Mouse (Mus musculus): ENCODE measurements around the gene Rnf11.
"Not testable (repeated sequence)": the region's sequence is repeated elsewhere in the genome, so short reads cannot be mapped to it uniquely, and the experiment has no call there.

Rnf11 gene

GRCm38 (mm10) chr4:109422436-109422835 is 62.1 kb downstream of the Rnf11 start:
- in situ Hi-C loops (cut with MboI; ENCODE audit: low pct_unique_long_range_greater_than_20kb in 1 of 2, low sequenced_read_pairs in 2 of 2, unreplicated experiment in 1 of 2): no loop called here

- in situ Hi-C loops (cut with MboI; ENCODE audit: low pct_unique_long_range_greater_than_20kb in 1 of 2, low sequenced_read_pairs in 2 of 2, unreplicated experiment in 1 of 2): no loop called here
These were observed 62.9 kb downstream of the Rnf11 start for GRCm38 (mm10) chr4:109421608-109422007.

GRCm38 (mm10) chr4:109420138-109420795 is 64.3 kb downstream of the Rnf11 start:
- in situ Hi-C loops (cut with MboI; ENCODE audit: low pct_unique_long_range_greater_than_20kb in 1 of 2, low sequenced_read_pairs in 2 of 2, unreplicated experiment in 1 of 2): no loop called here

GRCm38 (mm10) chr4:109419563-109419962 is 65.0 kb downstream of the Rnf11 start:
- in situ Hi-C loops (cut with MboI; ENCODE audit: low pct_unique_long_range_greater_than_20kb in 1 of 2, low sequenced_read_pairs in 2 of 2, unreplicated experiment in 1 of 2): no loop called here

GRCm38 (mm10) chr4:109419017-109419416 is 65.5 kb downstream of the Rnf11 start:
- in situ Hi-C loops (cut with MboI; ENCODE audit: low pct_unique_long_range_greater_than_20kb in 1 of 2, low sequenced_read_pairs in 2 of 2, unreplicated experiment in 1 of 2): no loop called here

- in situ Hi-C loops (cut with MboI; ENCODE audit: low pct_unique_long_range_greater_than_20kb in 1 of 2, low sequenced_read_pairs in 2 of 2, unreplicated experiment in 1 of 2): no loop called here
These were observed 66.5 kb downstream of the Rnf11 start for GRCm38 (mm10) chr4:109417998-109418397.

- in situ Hi-C loops (cut with MboI; ENCODE audit: low pct_unique_long_range_greater_than_20kb in 1 of 2, low sequenced_read_pairs in 2 of 2, unreplicated experiment in 1 of 2): no loop called here
These were observed 72.3 kb downstream of the Rnf11 start for GRCm38 (mm10) chr4:109412233-109412632.

GRCm38 (mm10) chr4:109411377-109411967 is 73.1 kb downstream of the Rnf11 start:
- in situ Hi-C loops (cut with MboI; ENCODE audit: low pct_unique_long_range_greater_than_20kb in 1 of 2, low sequenced_read_pairs in 2 of 2, unreplicated experiment in 1 of 2): no loop called here

GRCm38 (mm10) chr4:109410681-109411376 is 73.7 kb downstream of the Rnf11 start:
- in situ Hi-C loops (cut with MboI; ENCODE audit: low pct_unique_long_range_greater_than_20kb in 1 of 2, low sequenced_read_pairs in 2 of 2, unreplicated experiment in 1 of 2): no loop called here

GRCm38 (mm10) chr4:109407701-109408485 is 76.6 kb downstream of the Rnf11 start:
- in situ Hi-C loops (cut with MboI; ENCODE audit: low pct_unique_long_range_greater_than_20kb in 1 of 2, low sequenced_read_pairs in 2 of 2, unreplicated experiment in 1 of 2): no loop called here

- in situ Hi-C loops (cut with MboI; ENCODE audit: low pct_unique_long_range_greater_than_20kb in 1 of 2, low sequenced_read_pairs in 2 of 2, unreplicated experiment in 1 of 2): no loop called here
These were observed 77.4 kb downstream of the Rnf11 start for GRCm38 (mm10) chr4:109407176-109407520.

- in situ Hi-C loops (cut with MboI; ENCODE audit: low pct_unique_long_range_greater_than_20kb in 1 of 2, low sequenced_read_pairs in 2 of 2, unreplicated experiment in 1 of 2): no loop called here
These were observed 77.9 kb downstream of the Rnf11 start, which contains the start of gene Ttc39a for GRCm38 (mm10) chr4:109406486-109407175. Ttc39a (plus strand) TSS chr4:109406623.

GRCm38 (mm10) chr4:109406054-109406485 is 78.5 kb downstream of the Rnf11 start:
- in situ Hi-C loops (cut with MboI; ENCODE audit: low pct_unique_long_range_greater_than_20kb in 1 of 2, low sequenced_read_pairs in 2 of 2, unreplicated experiment in 1 of 2): no loop called here

GRCm38 (mm10) chr4:109405415-109405814 is 79.1 kb downstream of the Rnf11 start:
- in situ Hi-C loops (cut with MboI; ENCODE audit: low pct_unique_long_range_greater_than_20kb in 1 of 2, low sequenced_read_pairs in 2 of 2, unreplicated experiment in 1 of 2): no loop called here

- in situ Hi-C loops (cut with MboI; ENCODE audit: low pct_unique_long_range_greater_than_20kb in 1 of 2, low sequenced_read_pairs in 2 of 2, unreplicated experiment in 1 of 2): not testable (repeated sequence)
These were observed 79.6 kb downstream of the Rnf11 start for GRCm38 (mm10) chr4:109404908-109405307.

GRCm38 (mm10) chr4:109401176-109401689 is 83.3 kb downstream of the Rnf11 start:
- in situ Hi-C loops (cut with MboI; ENCODE audit: low pct_unique_long_range_greater_than_20kb in 1 of 2, low sequenced_read_pairs in 2 of 2, unreplicated experiment in 1 of 2): no loop called here

Measured in mouse embryonic stem cell (cell line).